Comparison of ENCODE assay signal across 28 mouse cellular contexts in the genomic region with DNA sequence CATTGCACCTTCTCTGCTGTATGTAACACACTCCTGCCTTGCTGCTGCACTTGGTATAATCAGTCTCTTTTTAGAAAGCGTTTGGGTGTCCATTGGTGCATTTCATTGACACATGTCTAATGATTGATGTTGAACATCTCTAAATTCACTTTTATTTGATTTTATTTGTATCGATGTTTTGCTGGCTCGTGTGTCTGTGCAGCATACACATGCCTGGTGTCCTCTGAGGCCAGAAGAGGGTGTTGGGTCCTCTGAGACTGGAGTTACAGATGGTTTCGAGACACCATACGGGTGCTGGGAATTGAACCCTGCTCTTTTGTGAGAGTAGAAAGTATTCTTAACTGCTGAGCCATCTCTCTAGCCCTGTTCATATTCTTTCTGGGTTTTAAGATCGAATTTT.
"Had no signal": no experiment of that assay in that cellular context is flagged by ENCODE, and none has a peak within 500 bp of the region (broad histone marks: within the 10 kb centered on the region; RNA-seq: fewer than 3 reads in every experiment).

No protein-coding gene starts in this region.

- H3K27me3 ChIP-seq: heart, embryonic 12.5 days; heart, embryonic 15.5 days; hindbrain, embryonic 12.5 days; intestine, embryonic 15.5 days; limb, embryonic 12.5 days had no signal

- H3K4me3 ChIP-seq: gastrocnemius, adult 2 months; heart, embryonic 10.5 days; heart, embryonic 12.5 days; heart, embryonic 15.5 days; hindbrain, embryonic 10.5 days; hindbrain, embryonic 12.5 days; intestine, embryonic 15.5 days; layer of hippocampus, adult 2 months; left cerebral cortex, adult 2 months; limb, embryonic 10.5 days; limb, embryonic 12.5 days; liver, embryonic 13.5 days; liver, embryonic 15.5 days had no signal

- DNase-seq: gastrocnemius, adult 2 months; gastrocnemius, postnatal 10 days; gastrocnemius, postnatal 25 days; heart, postnatal 36 days; kidney, adult 18-20 months; kidney, adult 8-10 months; kidney, postnatal 10 days; kidney, postnatal 25 days; kidney, postnatal 4 days; liver; liver, embryonic 13.5 days; liver, postnatal 0 days had no signal

- H3K27ac ChIP-seq: gastrocnemius, adult 2 months; hindbrain, embryonic 10.5 days; hindbrain, embryonic 12.5 days; hindbrain, embryonic 14.5 days; intestine, embryonic 15.5 days; layer of hippocampus, adult 2 months; left cerebral cortex, adult 2 months; limb, embryonic 10.5 days; limb, embryonic 12.5 days; liver, embryonic 13.5 days; liver, embryonic 15.5 days had no signal

- H3K36me3 ChIP-seq: hindbrain, embryonic 12.5 days; intestine, embryonic 15.5 days; liver, embryonic 13.5 days; liver, embryonic 15.5 days had no signal

- H3K4me2 ChIP-seq: heart, embryonic 15.5 days; hindbrain, embryonic 12.5 days; hindbrain, embryonic 14.5 days; intestine, embryonic 15.5 days; limb, embryonic 12.5 days; liver, embryonic 13.5 days; liver, embryonic 15.5 days had no signal

- H3K9me3 ChIP-seq: heart, embryonic 10.5 days; heart, embryonic 12.5 days; heart, embryonic 15.5 days; hindbrain, embryonic 10.5 days; hindbrain, embryonic 12.5 days; intestine, embryonic 15.5 days; limb, embryonic 10.5 days; limb, embryonic 12.5 days; liver, embryonic 13.5 days; liver, embryonic 15.5 days had no signal

- ATAC-seq: forebrain, embryonic 16.5 days; hindbrain, embryonic 16.5 days; inflammation-experienced regulatory T-cells, adult 6 months; intestine, embryonic 15.5 days; intestine, postnatal 0 days; liver, postnatal 0 days had no signal

- H3K9ac ChIP-seq: heart, embryonic 12.5 days; heart, embryonic 15.5 days; hindbrain, embryonic 12.5 days; hindbrain, embryonic 14.5 days; intestine, embryonic 15.5 days; limb, embryonic 12.5 days; liver, embryonic 13.5 days; liver, embryonic 15.5 days; liver, postnatal 0 days had no signal
